Mouse (Mus musculus) ES-E14 (cell line): ENCODE measurements around the gene Pklr. TPM values are rescaled to one million over a fixed set of nuclear protein-coding genes. Genes with fewer than 3 reads are reported as not detected.

ENCODE experiments used
- DNase-seq: peaks from one replicate; pipeline ENCODE4 v3.0.0-alpha.2; 2013; ENCODE audit warnings: low read depth, low spot score
- H3K27ac ChIP-seq: 2 replicates; pipeline ENCODE4 v1.5.1; 2012; ENCODE audit warnings: low read depth, mild to moderate bottlenecking, low read length, moderate library complexity, mixed read lengths; ENCODE audit not compliant: poor library complexity, insufficient read depth, severe bottlenecking
- H3K36me3 ChIP-seq: 2 replicates; pipeline ENCODE4 v1.6.1; 2012; ENCODE audit warnings: mild to moderate bottlenecking, low read length, moderate library complexity, mixed read lengths; ENCODE audit not compliant: control insufficient read depth, poor library complexity, insufficient read depth, severe bottlenecking
- H3K4me1 ChIP-seq, 2 experiments: fragments of 150-350 bp in 1 of 2; sonication (generic) in 1 of 2; 2 replicates each; pipeline ENCODE4 v1.6.1; 2012; ENCODE audit warnings: low read length in 2 of 2, mild to moderate bottlenecking in 1 of 2, mixed read lengths in 1 of 2; ENCODE audit not compliant: control insufficient read depth in 2 of 2, insufficient read depth in 2 of 2, poor library complexity in 1 of 2
- H3K4me3 ChIP-seq, 2 experiments: fragments of 150-350 bp in 1 of 2; sonication (generic) in 1 of 2; 2 replicates each; pipeline ENCODE4 v1.5.1; 2012; ENCODE audit warnings: low read length in 2 of 2, low read depth in 1 of 2, mild to moderate bottlenecking in 1 of 2, mixed read lengths in 1 of 2; ENCODE audit not compliant: insufficient read depth in 1 of 2, poor library complexity in 1 of 2, severe bottlenecking in 1 of 2
- H3K9ac ChIP-seq: 2 replicates; pipeline ENCODE4 v1.6.1; 2012; ENCODE audit warnings: low read depth, mild to moderate bottlenecking, low read length, mixed read lengths; ENCODE audit not compliant: poor library complexity, insufficient read depth, severe bottlenecking
- H3K9me3 ChIP-seq: fragments of 150-350 bp; sonication (generic); 2 replicates; pipeline ENCODE4 v1.6.1; 2012; ENCODE audit warnings: low read depth, mild to moderate bottlenecking, low read length; ENCODE audit not compliant: control insufficient read depth, insufficient read depth
- CHD2 ChIP-seq: IDR thresholded peaks from 2 replicates; pipeline ENCODE4 v1.6.1; 2014; ENCODE audit warnings: mild to moderate bottlenecking, low read depth, low read length, inconsistent platforms
- HCFC1 ChIP-seq: IDR thresholded peaks from 2 replicates; pipeline ENCODE4 v1.6.1; 2012; ENCODE audit warnings: low read length, inconsistent platforms, borderline replicate concordance; ENCODE audit not compliant: insufficient read depth
- MAFK ChIP-seq: IDR thresholded peaks from 2 replicates; pipeline ENCODE4 v1.6.1; 2014; ENCODE audit warnings: mild to moderate bottlenecking, low read depth, low read length, inconsistent platforms; ENCODE audit not compliant: insufficient read depth
- ZC3H11A ChIP-seq: IDR thresholded peaks from 2 replicates; pipeline ENCODE4 v1.6.1; 2012; ENCODE audit warnings: low read depth, mild to moderate bottlenecking, inconsistent platforms, low read length, borderline replicate concordance
- ZNF384 ChIP-seq: IDR thresholded peaks from 2 replicates; pipeline ENCODE4 v1.6.1; 2012; ENCODE audit warnings: low read depth, low read length, inconsistent platforms
- in situ Hi-C, 2 experiments: fragments of 600-800 bp; cut with MboI; formaldehyde crosslinking; loops; one replicate each; pipeline ENCODE4 v1.15.1; 2025; ENCODE audit warnings: low sequenced_read_pairs in 2 of 2, inconsistent platforms in 1 of 2; ENCODE audit not compliant: unreplicated experiment in 2 of 2
- total RNA-seq: library from RNA; depleted of rRNA; stranded (reverse); fragments of 300-350 nt; gene quantifications from 2 replicates; pipeline ENCODE4 v1.2.3, GENCODE M21; 2012

Gene Pklr
- total RNA-seq, 1 experiment, result 0.85 TPM

DNA sequence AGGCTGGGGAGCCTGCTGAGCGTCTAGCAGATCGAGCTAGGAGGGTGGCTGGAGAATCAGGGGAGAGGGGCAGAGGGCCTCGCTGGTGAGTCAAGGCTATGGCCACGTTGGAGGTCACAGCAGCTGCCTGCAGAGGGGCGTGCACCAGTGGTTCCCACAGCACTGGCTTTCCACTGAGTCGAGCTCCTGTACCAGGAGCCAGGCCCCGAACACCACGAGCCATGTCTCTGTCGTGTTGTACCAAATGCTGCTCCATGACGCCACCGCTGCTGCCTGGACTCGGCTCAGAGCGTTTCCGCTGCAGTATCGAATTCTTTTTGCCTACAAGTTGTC, 12.0 kb downstream of the Pklr start:
- Histone ChIP-seq H3K4me3 (peak overlapping the region; percentile 40 to 59), H3K36me3 (no peaks in the 10 kb centered on the region), H3K9me3 (no peaks in the 10 kb centered on the region), H3K27ac (no peak overlapping the region), H3K9ac (peak overlapping the region; percentile 29; the same call in 1 of the 2 replicates), H3K4me1 (peaks cover 0 to 13% of the 10 kb centered on the region in 2 experiments; a peak in 1 of 4 replicates)
- in situ Hi-C loops, result no loop called here
- no peak for DNase-seq
- TF ChIP-seq ZNF384, result no peak
- TF ChIP-seq MAFK, result no peak
- TF ChIP-seq CHD2, result no peak
- TF ChIP-seq HCFC1, result no peak
- TF ChIP-seq ZC3H11A, result no peak

DNA sequence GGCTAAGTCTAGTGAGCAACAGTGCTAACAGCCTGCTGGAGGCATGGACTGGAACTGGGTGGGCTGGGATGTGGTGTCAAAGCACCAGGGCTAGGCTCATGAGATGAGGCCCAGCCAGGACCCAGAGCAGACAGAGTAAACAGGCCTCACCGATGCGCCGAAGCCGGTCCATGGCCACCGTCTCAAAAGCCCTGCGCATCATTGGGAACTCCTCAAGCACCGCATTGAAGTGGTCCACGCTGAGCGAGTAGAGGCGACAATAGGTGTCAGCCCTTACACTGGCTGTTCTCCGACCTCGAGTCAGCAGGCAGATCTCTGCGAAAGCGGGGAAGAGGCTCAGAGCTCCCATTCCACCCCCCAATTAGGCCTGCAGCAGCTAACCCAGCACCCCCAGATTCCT, 12.6 kb downstream of the Pklr start:
- H3K4me1 ChIP-seq, result peaks cover 0 to 9% of the 10 kb centered on the region in 2 experiments; a peak in 1 of 4 replicates
- no peak overlapping the region for H3K9ac ChIP-seq
- H3K36me3 ChIP-seq, result no peaks in the 10 kb centered on the region
- H3K4me3 ChIP-seq, result no peak overlapping the region
- no peaks in the 10 kb centered on the region for H3K9me3 ChIP-seq
- H3K27ac ChIP-seq, result no peak overlapping the region
- in situ Hi-C loops, result no loop called here
- DNase-seq, result no peak
- TF ChIP-seq CHD2, result no peak
- TF ChIP-seq MAFK, result no peak
- TF ChIP-seq ZNF384, result no peak
- no peak for TF ChIP-seq HCFC1
- no peak for TF ChIP-seq ZC3H11A

DNA sequence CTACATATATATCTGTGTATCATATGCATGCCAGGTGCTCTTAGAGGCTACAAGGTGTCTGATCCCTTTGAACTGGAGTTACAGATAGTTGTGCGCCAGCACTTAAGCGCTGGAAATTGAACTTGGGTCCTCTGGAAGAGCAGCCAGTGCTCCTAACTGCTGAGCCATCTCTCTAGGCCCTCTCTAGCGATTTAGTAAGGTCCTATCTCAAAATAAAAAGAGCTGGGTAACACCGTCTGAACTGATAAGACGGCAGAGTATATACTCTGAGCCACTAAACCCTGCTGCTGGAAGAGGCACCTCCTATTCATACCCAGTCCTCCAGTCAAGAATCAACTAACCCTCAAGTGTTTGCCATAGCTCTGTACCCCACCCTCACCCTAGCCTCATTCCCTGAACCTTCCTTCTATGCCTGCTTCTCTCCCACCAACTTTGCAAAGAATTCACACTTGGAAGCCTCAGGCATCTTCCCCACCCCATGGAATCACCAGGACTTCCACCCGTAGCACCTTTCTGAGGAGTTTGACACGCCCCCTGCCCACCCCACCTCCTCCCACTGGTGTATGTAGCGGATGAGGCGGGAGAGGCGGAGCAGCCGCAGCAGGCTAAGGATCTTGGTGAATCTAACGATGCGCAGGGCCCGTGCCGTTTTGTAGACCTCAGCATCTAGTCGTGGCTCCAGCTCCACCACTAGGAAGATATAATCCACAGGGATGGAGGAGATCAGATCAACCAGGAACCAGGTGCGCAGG, 16.3 kb downstream of the Pklr start:
- Histone ChIP-seq H3K4me3 (peak overlapping the region in 1 of 2 experiments; percentile 4; a peak in 1 of 4 replicates), H3K9ac (no peak overlapping the region), H3K36me3 (no peaks in the 10 kb centered on the region), H3K4me1 (peaks cover 0 to 9% of the 10 kb centered on the region in 2 experiments; a peak in 1 of 4 replicates), H3K27ac (no peak overlapping the region), H3K9me3 (no peaks in the 10 kb centered on the region)
- in situ Hi-C loops, result no loop called here
- no peak for TF ChIP-seq HCFC1
- no peak for TF ChIP-seq ZC3H11A
- TF ChIP-seq CHD2, result no peak
- TF ChIP-seq ZNF384, result no peak
- TF ChIP-seq MAFK, result no peak
- DNase-seq, result no peak

DNA sequence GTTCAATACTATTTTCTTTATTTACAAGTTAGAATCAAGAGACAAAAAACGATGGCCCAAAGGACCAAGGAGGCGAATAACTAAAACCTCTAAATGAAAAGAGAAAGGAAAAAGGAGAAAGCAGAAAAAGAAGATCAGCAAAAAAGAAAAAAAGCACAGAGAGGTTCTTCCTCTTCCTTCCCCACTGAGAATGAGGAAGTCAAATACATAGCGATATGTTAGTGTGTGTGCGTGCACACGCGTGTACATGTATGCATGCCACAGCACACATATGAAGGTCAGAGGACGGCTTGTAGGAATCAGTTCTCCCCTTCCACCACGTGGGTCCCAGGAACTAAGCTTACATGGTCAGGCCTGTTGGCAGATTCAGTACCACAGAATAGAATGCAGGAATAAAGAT, 21.0 kb downstream of the Pklr start:
- DNase-seq, result no peak
- in situ Hi-C loops, result no loop called here
- Histone ChIP-seq H3K9ac (no peak overlapping the region), H3K4me3 (no peak overlapping the region), H3K27ac (no peak overlapping the region), H3K4me1 (peaks cover 0 to 6% of the 10 kb centered on the region in 2 experiments; a peak in 2 of 4 replicates), H3K9me3 (no peaks in the 10 kb centered on the region), H3K36me3 (no peaks in the 10 kb centered on the region)
- TF ChIP-seq ZNF384 (no peak), HCFC1 (no peak), MAFK (no peak), ZC3H11A (no peak), CHD2 (no peak)
